Mouse (Mus musculus) stomach, embryonic 14.5 days (tissue): ENCODE data around the gene Tmed2. TPM values are rescaled to one million over a fixed set of nuclear protein-coding genes. Genes with fewer than 3 reads are reported as not detected.

ENCODE experiments used
- ATAC-seq: fragments of 200-750 bp; cut with Nextera tagmentation; 2 replicates; pipeline ENCODE4 v1.8.0; 2017; ENCODE audit warnings: low read depth, moderate TSS enrichment; ENCODE audit not compliant: insufficient number of reproducible peaks, insufficient read depth, low FRiP score
- H3K27ac ChIP-seq: fragments of 300-500 bp; sonication (generic); 2 replicates; pipeline ENCODE4 v1.5.1; 2014; ENCODE audit warnings: mild to moderate bottlenecking, low read length, moderate library complexity, mixed read lengths
- H3K27me3 ChIP-seq: fragments of 300-500 bp; sonication (generic); 2 replicates; pipeline ENCODE4 v1.6.1; 2014; ENCODE audit warnings: low read length, control low read depth, mixed read lengths; ENCODE audit not compliant: control insufficient read depth, insufficient read depth
- H3K36me3 ChIP-seq: fragments of 300-500 bp; sonication (generic); 2 replicates; pipeline ENCODE4 v1.6.1; 2014; ENCODE audit warnings: mild to moderate bottlenecking, control low read depth, low read length, moderate library complexity, mixed read lengths; ENCODE audit not compliant: control insufficient read depth, insufficient read depth
- H3K4me1 ChIP-seq: fragments of 300-500 bp; sonication (generic); 2 replicates; pipeline ENCODE4 v1.6.1; 2014; ENCODE audit warnings: low read length, control low read depth, mixed read lengths; ENCODE audit not compliant: control insufficient read depth, insufficient read depth
- H3K4me2 ChIP-seq: fragments of 300-500 bp; sonication (generic); replicated peaks from 2 replicates; pipeline ENCODE4 v1.6.1; 2014; ENCODE audit warnings: low read depth, low read length, control low read depth
- H3K4me3 ChIP-seq: fragments of 300-500 bp; sonication (generic); 2 replicates; pipeline ENCODE4 v1.5.1; 2014; ENCODE audit warnings: low read depth, low read length, control low read depth
- H3K9ac ChIP-seq: fragments of 300-500 bp; sonication (generic); replicated peaks from 2 replicates; pipeline ENCODE4 v1.6.1; 2014; ENCODE audit warnings: low read depth, mild to moderate bottlenecking, control low read depth, low read length, moderate library complexity, mixed read lengths
- H3K9me3 ChIP-seq: fragments of 300-500 bp; sonication (generic); 2 replicates; pipeline ENCODE4 v1.6.1; 2016; ENCODE audit warnings: low read depth, low read length, control low read depth; ENCODE audit not compliant: control insufficient read depth
- WGBS: fragments of 180-500 bp; shearing (Covaris S2); extraction: QIAGEN DNeasy Blood & Tissue Kit; methylation state at CpG from one replicate; pipeline ENCODE4 v1.1.7; 2014; 5-methylcytosine and 5-hydroxymethylcytosine counted together
- polyA plus RNA-seq: library from polyadenylated mRNA; unstranded; fragments of >200 nt; fragmentation: Nextera tagmentation; extraction: Ambion mirVana; gene quantifications from 2 replicates; pipeline ENCODE4 v1.2.1, GENCODE M21; 2014

Tmed2 gene
- polyA plus RNA-seq, 1 experiment from 2014 or later, result 519 TPM

GRCm38 (mm10) chr5:124510536-124511050, 29.9 kb upstream of the Tmed2 start:
- Histone ChIP-seq H3K4me2 (no peak overlapping the region), H3K9me3 (no peaks in the 10 kb centered on the region), H3K4me3 (no peak overlapping the region), H3K4me1 (peaks cover 14% of the 10 kb centered on the region; the same call in 1 of the 2 replicates), H3K36me3 (peaks cover 19% of the 10 kb centered on the region), H3K27ac (no peak overlapping the region), H3K9ac (no peak overlapping the region), H3K27me3 (no peaks in the 10 kb centered on the region)
- 80% methylated on average over 10 of the region's 10 CpGs for WGBS
- ATAC-seq, result no peak

- H3K4me2 ChIP-seq, result no peak overlapping the region
- 85% methylated on average over 5 of the region's 5 CpGs for WGBS
Observed at GRCm38 (mm10) chr5:124515789-124516188, 24.7 kb upstream of the Tmed2 start.

GRCm38 (mm10) chr5:124518648-124519047, 21.8 kb upstream of the Tmed2 start:
- Histone ChIP-seq H3K4me2 (no peak overlapping the region), H3K4me1 (no peaks in the 10 kb centered on the region), H3K4me3 (no peak overlapping the region), H3K36me3 (peaks cover 30% of the 10 kb centered on the region), H3K9me3 (no peaks in the 10 kb centered on the region), H3K27ac (no peak overlapping the region), H3K27me3 (no peaks in the 10 kb centered on the region), H3K9ac (no peak overlapping the region)
- 95% methylated on average over 10 of the region's 10 CpGs for WGBS
- ATAC-seq, result no peak

More at GRCm38 (mm10) chr5:124515789-124516188, 24.7 kb upstream of the Tmed2 start:
- Histone ChIP-seq H3K9me3 (no peaks in the 10 kb centered on the region), H3K27ac (no peak overlapping the region), H3K27me3 (no peaks in the 10 kb centered on the region), H3K4me3 (no peak overlapping the region), H3K36me3 (peaks cover 30% of the 10 kb centered on the region), H3K4me1 (no peaks in the 10 kb centered on the region), H3K9ac (no peak overlapping the region)
- ATAC-seq, result no peak

- 83% methylated on average over 4 of the region's 4 CpGs for WGBS
- H3K4me2 ChIP-seq, result no peak overlapping the region
Observed at GRCm38 (mm10) chr5:124521588-124521987, 18.9 kb upstream of the Tmed2 start.

GRCm38 (mm10) chr5:124523032-124523431, 17.5 kb upstream of the Tmed2 start:
- Histone ChIP-seq H3K4me1 (no peaks in the 10 kb centered on the region), H3K9ac (no peak overlapping the region), H3K4me3 (no peak overlapping the region), H3K27ac (no peak overlapping the region), H3K36me3 (peaks cover 16% of the 10 kb centered on the region), H3K4me2 (no peak overlapping the region), H3K27me3 (no peaks in the 10 kb centered on the region), H3K9me3 (no peaks in the 10 kb centered on the region)
- no peak for ATAC-seq
- WGBS, result 95% methylated on average over 8 of the region's 8 CpGs

More at GRCm38 (mm10) chr5:124521588-124521987, 18.9 kb upstream of the Tmed2 start:
- H3K9me3 ChIP-seq, result no peaks in the 10 kb centered on the region
- H3K36me3 ChIP-seq, result peaks cover 16% of the 10 kb centered on the region
- no peak for ATAC-seq
- H3K4me1 ChIP-seq, result no peaks in the 10 kb centered on the region
- H3K27me3 ChIP-seq, result no peaks in the 10 kb centered on the region
- no peak overlapping the region for H3K4me3 ChIP-seq
- no peak overlapping the region for H3K9ac ChIP-seq
- H3K27ac ChIP-seq, result no peak overlapping the region

GRCm38 (mm10) chr5:124524943-124525342, 15.6 kb upstream of the Tmed2 start:
- Histone ChIP-seq H3K4me1 (peaks cover 17% of the 10 kb centered on the region), H3K36me3 (peaks cover 9% of the 10 kb centered on the region; the same call in 1 of the 2 replicates), H3K27ac (no peak overlapping the region), H3K4me3 (no peak overlapping the region), H3K9ac (no peak overlapping the region), H3K4me2 (no peak overlapping the region), H3K27me3 (no peaks in the 10 kb centered on the region), H3K9me3 (no peaks in the 10 kb centered on the region)
- ATAC-seq, result no peak
- 88% methylated on average over 5 of the region's 5 CpGs for WGBS

GRCm38 (mm10) chr5:124528351-124528750, 12.1 kb upstream of the Tmed2 start:
- no peaks in the 10 kb centered on the region for H3K36me3 ChIP-seq
- peak overlapping the region; percentile 69; the same call in 1 of the 2 replicates for H3K4me3 ChIP-seq
- no peak overlapping the region for H3K9ac ChIP-seq
- ATAC-seq, result no peak
- no peak overlapping the region for H3K27ac ChIP-seq
- H3K9me3 ChIP-seq, result no peaks in the 10 kb centered on the region
- WGBS, result 60% methylated on average over 4 of the region's 4 CpGs
- peaks cover 26% of the 10 kb centered on the region for H3K4me1 ChIP-seq
- no peaks in the 10 kb centered on the region for H3K27me3 ChIP-seq
- H3K4me2 ChIP-seq, result peak overlapping the region; percentile 80

GRCm38 (mm10) chr5:124528791-124529190, 11.7 kb upstream of the Tmed2 start:
- H3K27ac ChIP-seq, result peak overlapping the region; percentile 36; the same call in 1 of the 2 replicates
- 0 out of 2 replicates have a peak overlapping the region, but pooled peaks have one; percentile 28 for H3K9ac ChIP-seq
- H3K4me3 ChIP-seq, result peak overlapping the region; percentile 69
- H3K4me2 ChIP-seq, result peak overlapping the region; percentile 80
- ATAC-seq, result no peak
- H3K36me3 ChIP-seq, result no peaks in the 10 kb centered on the region
- H3K27me3 ChIP-seq, result no peaks in the 10 kb centered on the region
- WGBS, result 21% methylated on average over 9 of the region's 9 CpGs
- peaks cover 26% of the 10 kb centered on the region for H3K4me1 ChIP-seq
- no peaks in the 10 kb centered on the region for H3K9me3 ChIP-seq

- Histone ChIP-seq H3K4me2 (peak overlapping the region; percentile 80), H3K4me3 (peak overlapping the region; percentile 69), H3K4me1 (peaks cover 26% of the 10 kb centered on the region), H3K9ac (0 out of 2 replicates have a peak overlapping the region, but pooled peaks have one; percentile 28), H3K9me3 (no peaks in the 10 kb centered on the region), H3K27me3 (no peaks in the 10 kb centered on the region), H3K27ac (peak overlapping the region; percentile 36; the same call in 1 of the 2 replicates), H3K36me3 (no peaks in the 10 kb centered on the region)
- WGBS, result 15% methylated on average over 8 of the region's 8 CpGs
- no peak for ATAC-seq
Observed at GRCm38 (mm10) chr5:124529191-124529651, 11.3 kb upstream of the Tmed2 start.
